Mouse (Mus musculus) neural tube, embryonic 12.5 days (tissue): Measurements from ENCODE around the gene Klhl6. TPM values are rescaled to one million over a fixed set of nuclear protein-coding genes. Genes with fewer than 3 reads are reported as not detected.
"Not testable (repeated sequence)": the region's sequence is repeated elsewhere in the genome, so short reads cannot be mapped to it uniquely, and the experiment has no call there.

Experiments used
- ATAC-seq: fragments of 200-750 bp; cut with Nextera tagmentation; 2 replicates; pipeline ENCODE4 v1.8.0; 2017; ENCODE audit warnings: low read depth, mild to moderate bottlenecking, moderate TSS enrichment, moderate library complexity; ENCODE audit not compliant: low FRiP score
- H3K27ac ChIP-seq: fragments of 300-500 bp; sonication (generic); 2 replicates; pipeline ENCODE4 v1.5.1; 2016
- H3K27me3 ChIP-seq: fragments of 300-500 bp; sonication (generic); replicated peaks from 2 replicates; pipeline ENCODE4 v1.6.1; 2016; ENCODE audit warnings: mild to moderate bottlenecking
- H3K36me3 ChIP-seq: fragments of 300-500 bp; sonication (generic); 2 replicates; pipeline ENCODE4 v1.6.1; 2016; ENCODE audit warnings: mild to moderate bottlenecking
- H3K4me1 ChIP-seq: fragments of 300-500 bp; sonication (generic); 2 replicates; pipeline ENCODE4 v1.6.1; 2016
- H3K4me2 ChIP-seq: fragments of 300-500 bp; sonication (generic); replicated peaks from 2 replicates; pipeline ENCODE4 v1.6.1; 2016; ENCODE audit warnings: mild to moderate bottlenecking
- H3K4me3 ChIP-seq: fragments of 300-500 bp; sonication (generic); 2 replicates; pipeline ENCODE4 v1.5.1; 2016
- H3K9ac ChIP-seq: fragments of 300-500 bp; sonication (generic); 2 replicates; pipeline ENCODE4 v1.6.1; 2016; ENCODE audit warnings: mild to moderate bottlenecking
- H3K9me3 ChIP-seq: fragments of 300-500 bp; sonication (generic); 2 replicates; pipeline ENCODE4 v1.6.1; 2016; ENCODE audit warnings: mild to moderate bottlenecking
- WGBS: fragments of 180-500 bp; shearing (Covaris S2); methylation state at CpG from one replicate; pipeline ENCODE4 v1.1.7; 2016; 5-methylcytosine and 5-hydroxymethylcytosine counted together
- polyA plus RNA-seq: library from polyadenylated mRNA; unstranded; fragments of >200 nt; fragmentation: Nextera tagmentation; extraction: Ambion mirVana; gene quantifications from 2 replicates; pipeline ENCODE4 v1.2.1, GENCODE M21; 2016

The Klhl6 gene
- polyA plus RNA-seq = 6.3 and 7.9 TPM in 2 replicates

DNA sequence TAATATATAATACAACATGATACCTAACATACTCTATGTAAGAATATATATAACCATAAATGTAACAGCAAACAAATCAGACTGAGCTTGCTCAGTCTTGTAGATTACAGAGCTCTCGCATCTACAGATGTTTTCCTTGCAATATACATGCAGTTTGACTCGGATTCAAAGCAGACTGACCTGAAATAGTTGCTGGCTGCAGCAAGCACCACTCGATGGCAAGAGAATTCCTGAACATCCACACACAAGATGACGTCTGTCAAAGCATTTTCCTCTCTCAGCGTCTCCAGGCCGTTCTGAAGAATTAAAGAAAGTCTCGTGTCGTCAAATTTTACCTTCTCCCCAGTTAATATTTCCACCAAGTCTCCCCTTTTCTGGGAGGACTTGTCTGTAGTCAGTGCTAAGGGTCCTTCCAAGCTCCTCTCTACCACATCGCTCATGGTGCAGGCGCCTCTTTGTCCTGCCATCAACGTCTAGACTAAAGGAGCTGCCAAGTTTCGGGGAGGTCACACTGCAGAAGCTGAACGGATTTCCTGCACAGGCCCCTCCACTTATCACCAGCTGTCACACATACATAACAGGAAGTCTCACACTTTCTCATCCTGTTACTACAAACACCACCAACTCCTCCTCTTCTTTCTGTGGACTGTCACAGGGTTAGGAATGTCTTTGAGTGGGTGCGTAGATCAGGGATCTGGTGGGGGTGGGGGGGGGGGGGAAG lies at the start of gene Klhl6:
Klhl6 (minus strand) TSS at position 501 of the 721 bp plus-strand sequence.
- ATAC-seq = no peak

DNA sequence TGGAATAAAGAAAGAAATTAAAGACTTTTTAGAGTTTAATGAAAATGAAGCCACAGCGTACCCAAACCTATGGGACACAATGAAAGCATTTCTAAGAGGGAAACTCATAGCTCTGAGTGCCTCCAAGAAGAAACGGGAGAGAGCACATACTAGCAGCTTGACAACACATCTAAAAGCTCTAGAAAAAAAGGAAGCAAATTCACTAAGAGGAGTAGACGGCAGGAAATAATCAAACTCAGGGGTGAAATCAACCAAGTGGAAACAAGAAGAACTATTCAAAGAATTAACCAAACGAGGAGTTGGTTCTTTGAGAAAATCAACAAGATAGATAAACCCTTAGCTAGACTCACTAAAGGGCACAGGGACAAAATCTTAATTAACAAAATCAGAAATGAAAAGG lies 44.4 kb upstream of the Klhl6 start:
- H3K4me2 ChIP-seq, H3K9ac ChIP-seq, ATAC-seq, H3K27ac ChIP-seq, H3K36me3 ChIP-seq, H3K4me3 ChIP-seq, H3K4me1 ChIP-seq, H3K27me3 ChIP-seq, H3K9me3 ChIP-seq: not testable (repeated sequence)
- WGBS = 89% methylated on average over 2 of the region's 4 CpGs

More for the DNA sequence above, at the start of gene Klhl6:
- Histone ChIP-seq H3K9ac (no peak within 1 kb of the TSS), H3K4me2 (no peak within 1 kb of the TSS), H3K4me1 (no peaks in the 10 kb centered on the region), H3K27me3 (no peaks in the 10 kb centered on the region), H3K9me3 (no peaks in the 10 kb centered on the region), H3K4me3 (no peak within 1 kb of the TSS), H3K27ac (no peak within 1 kb of the TSS), H3K36me3 (no peaks in the 10 kb centered on the region)
- WGBS = 73% methylated on average over 14 of the region's 14 CpGs

DNA sequence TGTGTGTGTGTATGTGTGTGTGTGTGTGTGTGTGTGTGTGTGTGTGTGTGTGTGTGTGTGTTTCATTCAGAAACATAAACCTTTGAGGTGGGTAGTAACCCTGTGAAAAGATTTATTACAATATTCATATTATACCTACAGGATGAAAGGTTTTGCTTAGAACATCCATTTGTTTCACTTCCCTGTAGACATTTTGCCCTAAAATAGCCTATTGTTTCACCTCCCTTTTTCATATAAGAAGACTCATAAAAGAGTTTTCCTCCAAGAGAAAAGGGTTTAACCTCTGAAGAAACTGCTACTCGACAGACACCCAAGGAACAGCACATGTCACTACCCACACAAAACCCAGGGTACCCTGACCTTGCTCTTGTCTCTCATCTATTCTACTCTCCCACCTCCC lies 40.0 kb upstream of the Klhl6 start:
- no peaks in the 10 kb centered on the region for H3K4me1 ChIP-seq
- H3K4me2 ChIP-seq = no peak overlapping the region
- no peaks in the 10 kb centered on the region for H3K27me3 ChIP-seq
- H3K27ac ChIP-seq = no peak overlapping the region
- H3K36me3 ChIP-seq = no peaks in the 10 kb centered on the region
- no peaks in the 10 kb centered on the region for H3K9me3 ChIP-seq
- no peak overlapping the region for H3K4me3 ChIP-seq
- H3K9ac ChIP-seq = no peak overlapping the region
- 66% methylated on average over 1 of the region's 1 CpGs for WGBS
- no peak for ATAC-seq

DNA sequence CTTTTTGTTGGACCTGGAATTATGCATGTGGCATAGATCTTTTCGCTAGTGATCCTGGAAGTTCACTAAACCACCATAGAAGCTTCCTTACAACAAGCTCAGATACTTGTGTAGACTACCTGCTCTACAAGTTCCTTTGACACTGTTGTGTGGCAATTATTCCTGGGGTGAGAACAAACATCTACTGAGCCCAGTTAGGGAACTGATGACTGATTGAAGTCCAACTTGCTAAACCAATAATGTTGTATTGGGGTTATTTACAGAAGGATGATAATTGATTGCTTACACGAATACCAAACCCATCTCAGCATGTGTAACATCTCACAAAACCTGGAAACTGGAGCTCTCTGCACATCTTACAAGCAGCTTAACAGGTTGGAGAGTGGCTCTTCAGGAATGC lies 39.0 kb upstream of the Klhl6 start:
- no peaks in the 10 kb centered on the region for H3K9me3 ChIP-seq
- H3K27ac ChIP-seq = no peak overlapping the region
- H3K4me2 ChIP-seq = no peak overlapping the region
- no peak overlapping the region for H3K4me3 ChIP-seq
- H3K27me3 ChIP-seq = no peaks in the 10 kb centered on the region
- H3K9ac ChIP-seq = no peak overlapping the region
- no peaks in the 10 kb centered on the region for H3K36me3 ChIP-seq
- no peak for ATAC-seq
- 67% methylated on average over 2 of the region's 2 CpGs for WGBS
- H3K4me1 ChIP-seq = no peaks in the 10 kb centered on the region

DNA sequence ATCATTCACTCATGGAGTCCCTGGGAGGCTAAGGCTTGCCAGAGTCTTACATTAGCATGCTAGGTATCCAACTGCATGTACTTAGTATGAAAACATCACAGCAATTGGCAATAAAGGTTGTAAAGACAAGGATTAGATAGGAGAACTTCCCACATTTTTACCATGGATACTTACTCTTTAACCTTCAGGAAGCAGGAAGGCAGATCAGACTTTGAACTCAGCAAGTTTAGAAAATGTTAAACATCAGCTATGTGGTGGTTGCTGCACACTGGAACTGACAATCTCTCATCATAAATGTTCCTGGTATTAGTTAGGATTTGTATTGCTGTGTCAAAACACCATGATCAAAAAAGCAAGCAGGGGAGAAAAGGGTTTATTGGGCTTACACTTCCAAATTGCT lies 29.8 kb upstream of the Klhl6 start:
- no peaks in the 10 kb centered on the region for H3K36me3 ChIP-seq
- H3K4me2 ChIP-seq = no peak overlapping the region
- H3K27ac ChIP-seq = no peak overlapping the region
- no peaks in the 10 kb centered on the region for H3K9me3 ChIP-seq
- no peaks in the 10 kb centered on the region for H3K4me1 ChIP-seq
- H3K9ac ChIP-seq = no peak overlapping the region
- no peak overlapping the region for H3K4me3 ChIP-seq
- H3K27me3 ChIP-seq = no peaks in the 10 kb centered on the region
- ATAC-seq = no peak

DNA sequence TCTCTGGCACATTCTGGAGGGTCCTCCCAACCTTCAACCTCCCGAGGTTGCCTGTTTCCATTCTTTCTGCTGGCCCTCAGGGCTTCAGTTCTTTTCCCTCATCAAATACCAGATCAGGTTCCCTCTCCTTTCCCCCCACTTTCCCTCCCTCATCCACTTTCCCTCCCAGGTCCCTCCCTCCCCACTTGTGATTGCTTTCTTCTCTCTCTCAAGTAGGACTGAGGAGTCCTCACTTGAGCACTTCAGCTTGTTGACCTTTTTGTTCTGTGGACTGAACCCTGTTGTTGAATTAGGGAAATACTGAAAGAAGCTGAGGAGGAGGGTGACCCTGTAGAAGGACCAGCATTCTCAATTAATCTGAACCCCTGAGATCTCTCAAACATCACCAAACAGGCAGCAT lies 23.2 kb upstream of the Klhl6 start:
- H3K4me1 ChIP-seq = no peaks in the 10 kb centered on the region
- no peak overlapping the region for H3K27ac ChIP-seq
- H3K9ac ChIP-seq = no peak overlapping the region
- WGBS = 67% methylated on average over 1 of the region's 1 CpGs
- ATAC-seq = no peak
- H3K4me3 ChIP-seq = no peak overlapping the region
- H3K36me3 ChIP-seq = no peaks in the 10 kb centered on the region
- H3K9me3 ChIP-seq = no peaks in the 10 kb centered on the region
- H3K4me2 ChIP-seq = no peak overlapping the region
- H3K27me3 ChIP-seq = no peaks in the 10 kb centered on the region

DNA sequence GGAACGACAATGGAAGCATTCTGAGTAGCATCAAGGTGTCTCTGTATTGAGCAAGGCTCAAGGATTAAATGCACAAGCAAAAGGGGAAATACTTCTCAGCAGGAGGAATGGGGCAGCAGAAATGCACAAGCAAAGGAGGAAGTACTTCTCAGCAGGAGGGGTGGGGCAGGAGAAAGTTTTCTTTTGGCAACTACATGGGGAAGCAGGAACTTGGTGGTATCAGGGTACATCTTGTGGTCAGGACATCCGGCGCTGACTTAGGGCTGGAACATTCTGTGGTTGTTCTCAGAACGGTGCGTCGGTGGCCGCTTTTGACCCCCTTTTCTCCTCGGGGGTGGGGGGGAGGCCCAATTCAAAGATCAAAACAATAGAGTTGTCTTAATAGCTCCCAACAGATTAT lies 17.4 kb upstream of the Klhl6 start:
- H3K27ac ChIP-seq, H3K4me2 ChIP-seq, H3K27me3 ChIP-seq, H3K4me3 ChIP-seq, H3K36me3 ChIP-seq, H3K9me3 ChIP-seq, H3K4me1 ChIP-seq, ATAC-seq, H3K9ac ChIP-seq: not testable (repeated sequence)
- 96% methylated on average over 8 of the region's 8 CpGs for WGBS

DNA sequence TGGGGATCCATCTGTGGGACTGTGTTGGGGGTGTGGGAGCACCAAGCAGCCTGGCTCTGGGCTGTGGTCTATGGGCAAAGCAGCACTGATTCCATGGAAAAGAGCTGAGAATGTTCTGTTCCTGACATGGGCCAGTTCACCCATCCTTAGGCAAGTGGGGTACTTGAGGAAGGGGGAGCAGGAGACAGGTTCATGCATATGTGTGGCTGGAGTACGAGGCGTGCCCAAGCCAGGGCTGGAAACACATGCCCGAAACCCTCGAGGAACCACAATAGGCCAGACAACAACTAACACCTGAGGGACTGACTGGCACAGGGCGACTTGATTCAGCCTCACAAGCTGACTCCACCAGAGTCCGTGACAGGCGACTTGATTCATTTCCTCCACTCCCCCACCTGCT lies 14.8 kb upstream of the Klhl6 start:
- H3K27ac ChIP-seq = no peak overlapping the region
- 89% methylated on average over 7 of the region's 7 CpGs for WGBS
- no peak for ATAC-seq
- no peak overlapping the region for H3K9ac ChIP-seq
- H3K4me1 ChIP-seq = no peaks in the 10 kb centered on the region
- H3K4me3 ChIP-seq = no peak overlapping the region
- H3K9me3 ChIP-seq = no peaks in the 10 kb centered on the region
- no peaks in the 10 kb centered on the region for H3K27me3 ChIP-seq
- H3K4me2 ChIP-seq = no peak overlapping the region
- no peaks in the 10 kb centered on the region for H3K36me3 ChIP-seq

DNA sequence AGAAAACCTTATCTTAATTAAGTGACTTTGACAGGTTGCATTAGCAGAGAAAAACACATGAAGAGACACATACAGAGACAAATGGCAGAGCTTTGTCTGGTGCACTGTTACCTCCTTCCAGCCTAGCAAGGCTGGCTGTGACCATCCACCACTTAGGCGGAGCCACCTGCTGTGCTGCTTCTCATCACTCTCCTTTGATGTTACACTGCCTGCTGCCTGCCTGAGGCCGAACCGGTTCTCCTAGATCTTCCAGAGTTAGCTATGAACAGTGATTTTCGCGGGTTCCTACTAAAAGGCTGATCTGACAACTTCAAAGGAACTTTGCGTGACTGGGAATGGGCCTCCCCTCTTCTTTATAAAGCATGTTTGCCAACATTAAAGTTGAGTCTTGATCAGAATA lies 14.1 kb upstream of the Klhl6 start:
- not testable (repeated sequence) for H3K27ac ChIP-seq, H3K27me3 ChIP-seq, H3K4me3 ChIP-seq, H3K36me3 ChIP-seq, H3K4me2 ChIP-seq, H3K4me1 ChIP-seq, H3K9me3 ChIP-seq, ATAC-seq, H3K9ac ChIP-seq
- WGBS = 11% methylated on average over 6 of the region's 6 CpGs

DNA sequence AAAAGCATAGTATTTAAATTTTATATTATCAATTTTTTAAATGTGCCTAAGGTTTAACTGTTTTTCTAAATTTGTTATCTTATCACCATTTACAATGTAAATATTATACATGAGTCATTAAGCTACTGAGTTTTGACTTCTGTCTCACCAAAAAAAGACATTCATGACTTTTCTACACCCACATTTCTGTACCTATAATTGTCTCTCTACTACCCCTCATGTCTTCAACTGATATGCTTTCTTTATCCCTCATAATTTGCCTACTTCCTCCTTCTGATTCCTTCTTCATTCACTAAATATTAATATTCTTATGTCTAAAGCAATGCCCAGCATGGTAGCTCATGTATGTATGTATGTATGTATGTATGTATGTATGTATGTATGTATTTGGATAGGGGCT lies 13.0 kb upstream of the Klhl6 start:
- no peak overlapping the region for H3K4me2 ChIP-seq
- no peak for ATAC-seq

DNA sequence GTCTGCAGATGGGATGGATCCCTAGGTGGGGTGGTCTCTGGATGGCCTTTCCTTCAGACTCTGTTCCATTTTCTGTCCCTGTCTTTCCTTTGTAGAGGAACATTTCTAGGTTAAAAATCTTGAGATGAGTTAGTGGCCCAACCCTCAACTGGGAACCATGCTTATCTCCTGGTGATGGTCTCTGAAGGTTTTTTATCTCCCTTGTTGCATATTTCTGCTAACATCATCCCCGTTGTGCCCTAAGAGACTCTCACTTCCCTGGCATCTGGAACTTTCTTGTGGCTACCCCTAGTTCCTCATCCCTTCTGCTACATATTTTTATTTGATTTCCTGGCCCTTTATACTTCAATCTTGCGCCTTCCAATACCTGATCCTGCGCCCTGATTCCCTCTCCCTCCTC lies 10.4 kb upstream of the Klhl6 start:
- WGBS = 92% methylated on average over 3 of the region's 3 CpGs
- no peak overlapping the region for H3K4me3 ChIP-seq
- H3K4me2 ChIP-seq = no peak overlapping the region
- no peaks in the 10 kb centered on the region for H3K4me1 ChIP-seq
- ATAC-seq = no peak
- no peaks in the 10 kb centered on the region for H3K36me3 ChIP-seq
- no peaks in the 10 kb centered on the region for H3K27me3 ChIP-seq
- no peak overlapping the region for H3K9ac ChIP-seq
- H3K27ac ChIP-seq = no peak overlapping the region
- H3K9me3 ChIP-seq = peaks cover 3% of the 10 kb centered on the region; the same call in 1 of the 2 replicates

More for the DNA sequence above, 13.0 kb upstream of the Klhl6 start:
- Histone ChIP-seq H3K9me3 (no peaks in the 10 kb centered on the region), H3K36me3 (no peaks in the 10 kb centered on the region), H3K27ac (no peak overlapping the region), H3K9ac (no peak overlapping the region), H3K4me1 (no peaks in the 10 kb centered on the region), H3K4me3 (no peak overlapping the region), H3K27me3 (no peaks in the 10 kb centered on the region)

DNA sequence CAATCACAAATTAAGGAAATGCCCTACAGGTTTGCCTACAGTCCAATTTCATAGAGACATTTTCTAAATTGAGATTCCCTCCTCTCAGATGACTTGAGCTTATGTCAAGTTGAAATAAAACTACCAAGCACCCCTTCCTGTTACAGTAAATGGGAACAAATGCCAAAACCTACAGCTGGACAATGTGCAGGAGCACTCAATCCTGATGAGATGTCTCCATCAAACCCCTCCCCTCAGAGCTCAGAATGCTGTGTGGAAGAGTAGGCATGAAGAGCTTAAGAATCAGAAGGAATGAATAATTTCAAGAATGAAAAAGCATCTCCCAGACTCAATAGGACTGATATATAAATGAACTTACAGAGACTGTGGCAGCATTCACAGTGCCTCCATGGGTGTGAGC lies 7.7 kb upstream of the Klhl6 start:
- Histone ChIP-seq H3K27ac (no peak overlapping the region), H3K4me1 (no peaks in the 10 kb centered on the region), H3K4me3 (no peak overlapping the region), H3K9ac (no peak overlapping the region), H3K36me3 (no peaks in the 10 kb centered on the region), H3K27me3 (no peaks in the 10 kb centered on the region), H3K4me2 (no peak overlapping the region), H3K9me3 (peaks cover 3% of the 10 kb centered on the region; the same call in 1 of the 2 replicates)
- no peak for ATAC-seq

DNA sequence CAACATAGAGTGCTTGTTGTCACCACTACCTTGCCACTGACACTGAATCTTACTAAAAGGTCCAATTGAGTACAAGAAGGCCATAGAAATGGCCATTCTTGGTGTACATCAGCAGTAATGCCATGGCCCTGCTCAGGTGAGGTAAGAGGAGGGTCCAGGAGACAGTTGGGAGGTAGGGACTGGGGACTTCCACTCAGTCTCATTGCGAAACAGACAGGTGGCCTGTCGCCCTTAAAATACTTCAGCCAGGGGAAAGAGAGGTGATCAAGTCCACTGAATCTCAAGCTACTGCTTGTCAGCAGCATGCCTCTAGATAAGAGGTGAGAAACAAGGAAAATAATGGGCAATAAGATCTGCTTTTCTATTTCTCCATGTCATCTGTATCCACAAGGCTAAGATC lies 4.8 kb upstream of the Klhl6 start:
- Histone ChIP-seq H3K9ac (no peak overlapping the region), H3K27me3 (no peaks in the 10 kb centered on the region), H3K9me3 (peaks cover 3% of the 10 kb centered on the region; the same call in 1 of the 2 replicates), H3K4me1 (no peaks in the 10 kb centered on the region), H3K27ac (no peak overlapping the region), H3K36me3 (no peaks in the 10 kb centered on the region), H3K4me3 (no peak overlapping the region), H3K4me2 (no peak overlapping the region)
- WGBS = 87% methylated on average over 2 of the region's 2 CpGs
- ATAC-seq = no peak
